Comparison of ENCODE assay signal across 15 mouse cellular contexts in the genomic region with DNA sequence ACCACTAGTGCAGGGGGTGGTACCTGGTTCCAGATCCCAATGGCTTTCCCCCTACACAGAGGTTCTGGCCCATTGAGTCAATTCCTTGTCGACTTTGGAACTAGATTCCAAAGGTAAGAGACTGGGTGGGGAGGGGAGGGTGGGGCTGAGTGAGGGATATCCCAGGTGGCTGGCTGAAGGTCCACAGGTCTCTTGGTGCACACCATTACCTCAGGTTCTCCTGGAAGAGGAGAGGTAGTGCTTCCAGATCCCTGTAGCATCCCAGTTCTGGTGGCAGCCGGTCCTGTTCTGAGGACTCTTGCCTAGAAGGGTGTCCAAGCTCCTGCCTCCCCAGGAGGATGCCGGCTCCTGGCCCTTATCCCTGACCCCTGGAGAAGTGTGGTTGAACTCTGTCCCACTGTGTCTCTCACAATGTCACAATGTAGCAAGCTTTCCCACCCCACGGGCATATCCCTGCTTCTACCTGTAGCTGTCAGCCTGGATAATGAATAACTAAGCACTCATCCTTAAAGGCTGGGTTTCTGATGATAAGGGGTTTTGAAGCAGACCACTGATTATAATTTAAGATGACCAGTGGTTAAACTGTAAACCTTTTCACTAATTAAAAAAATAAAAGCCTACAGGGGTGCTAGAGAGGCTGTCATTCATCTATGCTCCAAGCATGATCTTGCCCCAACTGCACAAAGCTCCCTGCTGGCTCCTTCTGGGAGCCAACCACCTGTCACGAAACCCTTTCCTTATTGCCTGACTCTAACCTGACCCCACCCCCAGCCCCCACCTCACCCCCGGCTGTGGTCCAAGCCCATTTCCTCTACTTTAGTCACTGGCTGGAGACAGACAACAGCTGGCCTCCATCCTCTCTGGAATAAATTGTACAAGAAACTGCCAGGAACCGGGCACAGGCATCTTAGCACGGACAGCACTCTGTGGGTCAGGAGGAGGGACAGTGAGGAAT. TPM values are rescaled to one million over a fixed set of nuclear protein-coding genes. Genes with fewer than 3 reads are reported as not detected.
A peak's percentile ranks its signal among the peaks of the same experiment; 100 is the strongest.
DNase-seq lines count a peak whose midpoint lies in the region; ATAC-seq and TF ChIP-seq lines count a peak whose summit lies in the region.
"Had no signal": no experiment of that assay in that cellular context is flagged by ENCODE, and none has a peak within 500 bp of the region (broad histone marks: within the 10 kb centered on the region; RNA-seq: fewer than 3 reads in every experiment).

No protein-coding gene starts in this region.

- no peaks in the 10 kb centered on the region for H3K4me1 ChIP-seq in hindbrain, postnatal 0 days (ENCODE audit: insufficient read depth, low read length)
- peaks cover 9% of the 10 kb centered on the region for H3K4me1 ChIP-seq in hindbrain, embryonic 13.5 days (replicated peaks)
- H3K4me1 ChIP-seq in embryonic facial prominence, embryonic 10.5 days = peaks cover 63% of the 10 kb centered on the region
- H3K4me1 ChIP-seq in lung, postnatal 0 days (ENCODE audit: insufficient read depth, low read depth, low read length) = peaks cover 9% of the 10 kb centered on the region; the same call in 1 of the 2 replicates

- DNase-seq in hindbrain, postnatal 0 days (ENCODE audit: low spot score) = peak; percentile 2
- DNase-seq in embryonic facial prominence, embryonic 10.5 days (ENCODE audit: low spot score) = peak; percentile 16
- DNase-seq in kidney, adult 8-10 months = peak; percentile 69 to 78
- DNase-seq in lung, postnatal 0 days (ENCODE audit: low spot score) = peak; percentile 41
- DNase-seq in thymus, postnatal 4 days = no peak
- DNase-seq in cerebellum, postnatal 25 days = no peak
- no peak for DNase-seq in right cerebral cortex, adult 18-20 months
- DNase-seq: cerebellum, adult 11 months; liver, postnatal 0 days had no signal

- TF ChIP-seq CTCF in hindbrain, postnatal 0 days (IDR thresholded peaks at IDR 0.05; ENCODE audit: low read depth) = no peak
- no peak for TF ChIP-seq CTCF in lung, postnatal 0 days (IDR thresholded peaks at IDR 0.05)

- no peaks in the 10 kb centered on the region for H3K9me3 ChIP-seq in hindbrain, postnatal 0 days (ENCODE audit: low read length)
- H3K9me3 ChIP-seq in hindbrain, embryonic 13.5 days = no peaks in the 10 kb centered on the region
- H3K9me3 ChIP-seq in embryonic facial prominence, embryonic 10.5 days = no peaks in the 10 kb centered on the region
- no peaks in the 10 kb centered on the region for H3K9me3 ChIP-seq in lung, postnatal 0 days (ENCODE audit: low read length)
- H3K9me3 ChIP-seq: hindbrain, embryonic 12.5 days; neural tube, embryonic 13.5 days had no signal

- no peaks in the 10 kb centered on the region for H3K27me3 ChIP-seq in hindbrain, postnatal 0 days (ENCODE audit: insufficient read depth, low read length)
- no peaks in the 10 kb centered on the region for H3K27me3 ChIP-seq in hindbrain, embryonic 13.5 days
- H3K27me3 ChIP-seq in embryonic facial prominence, embryonic 10.5 days (replicated peaks; ENCODE audit: low read depth, poor library complexity, severe bottlenecking) = no peaks in the 10 kb centered on the region
- no peaks in the 10 kb centered on the region for H3K27me3 ChIP-seq in lung, postnatal 0 days (replicated peaks; ENCODE audit: insufficient read depth, low read length)
- H3K27me3 ChIP-seq: hindbrain, embryonic 12.5 days; neural tube, embryonic 13.5 days had no signal

- ATAC-seq in hindbrain, postnatal 0 days = peak; percentile 16; the same call in 1 of the 2 replicates
- ATAC-seq in hindbrain, embryonic 13.5 days (ENCODE audit: low FRiP score) = no peak
- peak; percentile 62 for ATAC-seq in lung, postnatal 0 days
- ATAC-seq: activated CD4-positive, CD25-positive, alpha-beta regulatory T cell, adult 4 months; liver, postnatal 0 days; midbrain, embryonic 16.5 days had no signal

- H3K4me2 ChIP-seq in hindbrain, postnatal 0 days (ENCODE audit: low read depth, low read length) = no peak overlapping the region
- no peak overlapping the region for H3K4me2 ChIP-seq in hindbrain, embryonic 13.5 days
- H3K4me2 ChIP-seq in lung, postnatal 0 days (replicated peaks; ENCODE audit: low read depth, low read length) = no peak overlapping the region
- H3K4me2 ChIP-seq: heart, embryonic 11.5 days; hindbrain, embryonic 12.5 days; neural tube, embryonic 13.5 days had no signal

- H3K9ac ChIP-seq in hindbrain, postnatal 0 days (replicated peaks; ENCODE audit: low read length) = no peak overlapping the region
- H3K9ac ChIP-seq in hindbrain, embryonic 13.5 days = no peak overlapping the region
- no peak overlapping the region for H3K9ac ChIP-seq in lung, postnatal 0 days (replicated peaks; ENCODE audit: low read depth)
- H3K9ac ChIP-seq: hindbrain, embryonic 12.5 days; liver, postnatal 0 days; neural tube, embryonic 13.5 days had no signal

- H3K36me3 ChIP-seq in hindbrain, postnatal 0 days (ENCODE audit: insufficient read depth, low read length) = no peaks in the 10 kb centered on the region
- no peaks in the 10 kb centered on the region for H3K36me3 ChIP-seq in hindbrain, embryonic 13.5 days
- peaks cover 3% of the 10 kb centered on the region; the same call in 1 of the 2 replicates for H3K36me3 ChIP-seq in embryonic facial prominence, embryonic 10.5 days (replicated peaks)
- no peaks in the 10 kb centered on the region for H3K36me3 ChIP-seq in lung, postnatal 0 days (ENCODE audit: insufficient read depth, low read length)
- H3K36me3 ChIP-seq: hindbrain, embryonic 12.5 days; neural tube, embryonic 13.5 days had no signal

- no peak overlapping the region for H3K27ac ChIP-seq in hindbrain, postnatal 0 days
- H3K27ac ChIP-seq in hindbrain, embryonic 13.5 days = no peak overlapping the region
- H3K27ac ChIP-seq in embryonic facial prominence, embryonic 10.5 days (replicated peaks) = no peak overlapping the region
- no peak overlapping the region for H3K27ac ChIP-seq in lung, postnatal 0 days (ENCODE audit: low read length)
- H3K27ac ChIP-seq: hindbrain, embryonic 12.5 days; neural tube, embryonic 13.5 days had no signal

- WGBS in hindbrain, postnatal 0 days = 54% methylated on average over 8 of the region's 8 CpGs
- WGBS in hindbrain, embryonic 13.5 days = 66% methylated on average over 8 of the region's 8 CpGs
- 68% methylated on average over 8 of the region's 8 CpGs for WGBS in embryonic facial prominence, embryonic 10.5 days
- 34% methylated on average over 8 of the region's 8 CpGs for WGBS in lung, postnatal 0 days

- TF ChIP-seq EP300 in lung, postnatal 0 days (IDR thresholded peaks at IDR 0.05) = no peak

- no peak overlapping the region for H3K4me3 ChIP-seq in hindbrain, postnatal 0 days (ENCODE audit: low read length)
- no peak overlapping the region for H3K4me3 ChIP-seq in hindbrain, embryonic 13.5 days
- H3K4me3 ChIP-seq in embryonic facial prominence, embryonic 10.5 days = no peak overlapping the region
- no peak overlapping the region for H3K4me3 ChIP-seq in lung, postnatal 0 days (ENCODE audit: low read depth, low read length)
- H3K4me3 ChIP-seq: hindbrain, embryonic 12.5 days; neural tube, embryonic 13.5 days had no signal

RNA-seq across cellular contexts. Expression of a gene that starts 20.7 kb away (rescaled TPM):
- total RNA-seq in hindbrain, postnatal 0 days (2014; rRNA removed) = 4.8 and 6.8 TPM in 2 replicates
- polyA plus RNA-seq in hindbrain, postnatal 0 days (2015; fragmentation: Nextera tagmentation; extraction: Ambion mirVana) = 9.8 and 11.4 TPM in 2 replicates
- 14.7 and 15.5 TPM in 2 replicates for polyA plus RNA-seq in hindbrain, embryonic 13.5 days (2015; fragmentation: Nextera tagmentation; extraction: Ambion mirVana)
- polyA plus RNA-seq in embryonic facial prominence, embryonic 10.5 days (2016; fragmentation: Nextera tagmentation; extraction: Ambion mirVana) = 9.2 and 11.1 TPM in 2 replicates
- 18.6 and 18.9 TPM in 2 replicates for polyA plus RNA-seq in lung, postnatal 0 days (2015; fragmentation: Nextera tagmentation; extraction: Ambion mirVana)

RNA-seq across cellular contexts. Expression of a gene that starts 22.6 kb away (rescaled TPM):
- total RNA-seq in hindbrain, postnatal 0 days (2014; rRNA removed) = 0.84 and 1.7 TPM in 2 replicates
- 1.0 TPM in 2 replicates for polyA plus RNA-seq in hindbrain, postnatal 0 days (2015; fragmentation: Nextera tagmentation; extraction: Ambion mirVana)
- polyA plus RNA-seq in hindbrain, embryonic 13.5 days (2015; fragmentation: Nextera tagmentation; extraction: Ambion mirVana) = 1.9 and 2.3 TPM in 2 replicates
- polyA plus RNA-seq in embryonic facial prominence, embryonic 10.5 days (2016; fragmentation: Nextera tagmentation; extraction: Ambion mirVana) = 9.3 and 10.7 TPM in 2 replicates
- polyA plus RNA-seq in lung, postnatal 0 days (2015; fragmentation: Nextera tagmentation; extraction: Ambion mirVana) = 4.5 and 5.2 TPM in 2 replicates

Comparison
In these comparisons a context has a peak if more than half of its experiments do, and no peak if none do; other contexts are left out.
1. DNase-seq: peak in hindbrain, postnatal 0 days (single experiment), embryonic facial prominence, embryonic 10.5 days (single experiment), kidney, adult 8-10 months (2 of 2) and lung, postnatal 0 days (single experiment); none in thymus, postnatal 4 days (single experiment), cerebellum, postnatal 25 days (0 of 2) and right cerebral cortex, adult 18-20 months (single experiment).